Mouse (Mus musculus) liver, embryonic 11.5 days (tissue): Measurements from ENCODE around the gene Mcf2. TPM values are rescaled to one million over a fixed set of nuclear protein-coding genes. Genes with fewer than 3 reads are reported as not detected.

Experiments used
- ATAC-seq: fragments of 200-750 bp; cut with Nextera tagmentation; replicated peaks from 2 replicates; pipeline ENCODE4 v1.8.0; 2017; ENCODE audit warnings: moderate number of reproducible peaks, mild to moderate bottlenecking, moderate TSS enrichment, moderate library complexity; ENCODE audit not compliant: low FRiP score
- DNase-seq: peaks from one replicate; pipeline ENCODE4 v3.0.0-alpha.2; 2017; ENCODE audit warnings: low spot score
- H3K27ac ChIP-seq: fragments of 300-500 bp; sonication (generic); 2 replicates; pipeline ENCODE4 v1.5.1; 2014; ENCODE audit warnings: mild to moderate bottlenecking, low read depth, low read length, control low read depth
- H3K27me3 ChIP-seq: fragments of 300-500 bp; sonication (generic); replicated peaks from 2 replicates; pipeline ENCODE4 v1.6.1; 2014; ENCODE audit warnings: low read length, mixed read lengths; ENCODE audit not compliant: control insufficient read depth, insufficient read depth
- H3K36me3 ChIP-seq: fragments of 300-500 bp; sonication (generic); 2 replicates; pipeline ENCODE4 v1.6.1; 2014; ENCODE audit warnings: mild to moderate bottlenecking, low read length, moderate library complexity, mixed read lengths; ENCODE audit not compliant: control insufficient read depth, insufficient read depth
- H3K4me1 ChIP-seq: fragments of 300-500 bp; sonication (generic); replicated peaks from 2 replicates; pipeline ENCODE4 v1.6.1; 2014; ENCODE audit warnings: low read length, mixed read lengths; ENCODE audit not compliant: control insufficient read depth, insufficient read depth
- H3K4me2 ChIP-seq: fragments of 300-500 bp; sonication (generic); 2 replicates; pipeline ENCODE4 v1.6.1; 2014; ENCODE audit warnings: mild to moderate bottlenecking, control low read depth, moderate library complexity
- H3K4me3 ChIP-seq: fragments of 300-500 bp; sonication (generic); 2 replicates; pipeline ENCODE4 v1.5.1; 2014; ENCODE audit warnings: low read depth, low read length, control low read depth
- H3K9ac ChIP-seq: fragments of 300-500 bp; sonication (generic); 2 replicates; pipeline ENCODE4 v1.6.1; 2014; ENCODE audit warnings: low read depth, low read length, control low read depth
- H3K9me3 ChIP-seq: fragments of 300-500 bp; sonication (generic); 2 replicates; pipeline ENCODE4 v1.6.1; 2016; ENCODE audit warnings: low read length, inconsistent platforms, mixed read lengths; ENCODE audit not compliant: control insufficient read depth
- WGBS: fragments of 180-500 bp; shearing (Covaris S2); extraction: QIAGEN DNeasy Blood & Tissue Kit; methylation state at CpG from one replicate; pipeline ENCODE4 v1.1.7; 2014; 5-methylcytosine and 5-hydroxymethylcytosine counted together
- polyA plus RNA-seq: library from polyadenylated mRNA; unstranded; fragments of >200 nt; fragmentation: Nextera tagmentation; extraction: Ambion mirVana; gene quantifications from 2 replicates; pipeline ENCODE4 v1.2.1, GENCODE M21; 2014

Gene Mcf2
- polyA plus RNA-seq, result 0.05 and 0.10 TPM in 2 replicates

DNA sequence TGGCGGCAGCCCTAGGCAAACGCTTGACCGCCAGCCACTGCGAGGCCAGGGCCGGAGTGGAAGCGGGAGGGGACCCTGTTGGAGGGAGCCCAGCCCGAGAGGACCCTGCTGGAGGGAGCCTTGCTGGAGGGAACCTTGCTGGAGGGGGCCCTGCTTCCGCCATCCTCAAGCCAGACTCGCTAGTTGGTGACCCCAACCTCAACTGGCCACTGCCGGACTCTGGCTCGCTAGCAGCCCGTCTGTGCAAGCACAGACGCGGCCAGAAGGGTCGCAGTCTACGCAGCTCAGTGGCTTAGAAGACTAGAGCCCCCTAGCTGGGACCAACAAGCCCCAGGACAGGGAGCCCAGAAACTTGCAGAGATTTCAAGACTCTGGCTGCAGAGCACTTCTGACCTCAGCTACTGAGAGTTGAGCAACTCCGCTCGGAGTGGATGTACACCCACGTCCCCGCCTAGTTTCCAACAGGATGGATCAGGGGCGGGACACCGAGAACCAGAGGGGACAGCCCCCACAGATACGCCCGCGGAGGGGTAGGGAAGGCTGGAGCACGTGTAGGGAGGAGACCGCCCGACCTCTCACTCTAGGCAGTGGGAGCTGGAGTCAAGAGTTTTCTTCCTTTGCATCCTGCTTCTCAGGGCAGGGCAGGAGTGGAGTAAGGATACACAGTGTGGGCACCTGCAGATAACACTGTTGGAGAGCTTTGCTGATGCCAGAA is at the start of gene Mcf2:
Gene Mcf2 (minus strand): TSS at position 346 of the 715 bp plus-strand sequence.
- H3K27me3 ChIP-seq, result peaks cover 18% of the 10 kb centered on the region
- H3K4me1 ChIP-seq, result no peaks in the 10 kb centered on the region
- H3K4me2 ChIP-seq, result peak within 1 kb of the TSS; percentile 52
- no peak for ATAC-seq
- H3K27ac ChIP-seq, result no peak within 1 kb of the TSS
- 11% methylated on average over 28 of the region's 28 CpGs for WGBS
- H3K36me3 ChIP-seq, result no peaks in the 10 kb centered on the region
- DNase-seq, result peak; percentile 29
- no peak within 1 kb of the TSS for H3K9ac ChIP-seq
- no peaks in the 10 kb centered on the region for H3K9me3 ChIP-seq
- peak within 1 kb of the TSS; percentile 21; the same call in 1 of the 2 replicates for H3K4me3 ChIP-seq

DNA sequence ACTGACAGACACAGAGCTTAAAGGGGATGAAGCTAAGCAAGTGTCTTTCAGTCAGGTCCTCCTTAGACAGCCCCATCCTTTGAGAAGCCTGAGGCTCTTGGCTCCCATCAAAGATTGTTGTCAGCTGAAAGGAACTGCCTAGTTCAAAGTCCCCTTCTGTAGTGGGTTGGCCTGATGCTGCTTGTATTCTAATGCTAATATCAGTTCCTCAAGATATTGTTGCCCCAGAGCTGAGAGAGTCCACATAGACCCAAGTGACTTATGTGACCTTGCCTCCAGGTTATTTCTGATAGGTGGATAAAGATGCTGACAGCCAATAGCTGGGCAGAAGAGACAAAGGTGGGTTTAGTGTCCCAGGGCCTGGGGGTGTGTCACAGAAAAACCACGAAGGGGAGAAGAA is 8.8 kb upstream of the Mcf2 start:
- no peaks in the 10 kb centered on the region for H3K9me3 ChIP-seq
- H3K4me2 ChIP-seq, result no peak overlapping the region
- ATAC-seq, result no peak

DNA sequence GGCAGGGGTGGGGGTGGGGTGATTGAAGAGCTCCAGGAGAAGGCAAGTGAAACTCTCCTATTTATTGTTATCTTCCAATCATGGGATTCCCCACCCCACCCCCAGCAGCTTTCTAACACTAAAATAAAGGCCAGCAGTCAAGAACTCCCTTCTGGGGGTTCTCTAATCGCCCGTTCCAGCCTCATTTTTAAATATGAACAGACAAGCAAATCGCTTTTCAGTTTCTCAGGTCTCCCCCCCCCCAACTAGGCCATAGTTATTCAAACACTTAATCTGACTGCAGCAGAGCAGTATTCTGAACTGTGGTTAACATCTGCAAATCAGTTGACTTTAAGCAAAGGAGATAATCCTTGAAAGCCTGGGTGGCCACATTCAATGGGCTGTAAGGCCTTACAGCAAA is 3.7 kb upstream of the Mcf2 start:
- Histone ChIP-seq H3K4me3 (no peak overlapping the region), H3K27me3 (peaks cover 18% of the 10 kb centered on the region), H3K36me3 (no peaks in the 10 kb centered on the region), H3K27ac (no peak overlapping the region), H3K9me3 (no peaks in the 10 kb centered on the region), H3K4me1 (no peaks in the 10 kb centered on the region), H3K9ac (no peak overlapping the region), H3K4me2 (no peak overlapping the region)
- ATAC-seq, result no peak
- DNase-seq, result no peak
- WGBS, result 57% methylated on average over 3 of the region's 3 CpGs

More for the DNA sequence above, 8.8 kb upstream of the Mcf2 start:
- DNase-seq, result no peak
- no peak overlapping the region for H3K27ac ChIP-seq
- H3K27me3 ChIP-seq, result no peaks in the 10 kb centered on the region
- H3K36me3 ChIP-seq, result no peaks in the 10 kb centered on the region
- H3K4me3 ChIP-seq, result no peak overlapping the region
- 21% methylated on average over 1 of the region's 1 CpGs for WGBS
- H3K9ac ChIP-seq, result no peak overlapping the region
- H3K4me1 ChIP-seq, result no peaks in the 10 kb centered on the region

DNA sequence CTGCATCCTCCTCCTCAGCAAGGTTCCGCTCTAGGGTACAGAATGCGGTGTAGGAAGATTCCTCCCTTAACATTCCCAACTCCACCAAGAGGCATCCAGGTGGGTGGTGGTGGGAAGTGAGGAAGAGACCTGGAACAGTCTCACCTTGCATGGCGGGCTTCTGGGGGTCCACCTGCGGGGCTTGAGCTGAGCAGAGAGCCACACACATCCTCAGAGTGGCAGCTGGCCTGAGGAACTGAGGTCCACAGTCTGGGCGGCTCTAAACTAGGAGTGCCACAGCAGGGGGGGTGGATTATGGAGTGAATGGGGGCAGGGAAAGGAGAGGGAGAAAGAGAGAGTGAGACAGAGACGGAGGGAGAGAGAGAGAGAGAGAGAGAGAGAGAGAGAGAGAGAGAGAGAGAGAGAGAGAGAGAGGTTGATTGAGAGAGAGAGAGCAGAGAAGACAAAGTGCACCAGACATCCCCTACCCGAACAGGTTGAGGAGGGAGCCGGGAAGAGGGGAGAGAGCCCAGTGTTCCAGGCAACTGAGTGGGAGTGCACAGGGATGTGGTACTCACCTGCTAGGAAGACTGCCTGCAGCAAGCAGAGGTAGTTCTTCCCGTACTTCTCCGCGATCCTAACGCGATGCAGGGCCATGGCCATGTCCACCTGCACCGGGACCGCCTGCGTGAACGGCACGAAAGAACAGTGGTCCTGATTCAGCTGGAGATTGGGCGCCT is 705 bp downstream of the Mcf2 start:
- WGBS, result 4% methylated on average over 17 of the region's 19 CpGs
- Histone ChIP-seq H3K4me3 (peak overlapping the region; percentile 21; the same call in 1 of the 2 replicates), H3K9ac (no peak overlapping the region), H3K4me1 (no peaks in the 10 kb centered on the region), H3K9me3 (no peaks in the 10 kb centered on the region), H3K27ac (no peak overlapping the region), H3K36me3 (no peaks in the 10 kb centered on the region), H3K4me2 (peak overlapping the region; percentile 52), H3K27me3 (peaks cover 18% of the 10 kb centered on the region)
- no peak for ATAC-seq
- DNase-seq, result peak; percentile 30

DNA sequence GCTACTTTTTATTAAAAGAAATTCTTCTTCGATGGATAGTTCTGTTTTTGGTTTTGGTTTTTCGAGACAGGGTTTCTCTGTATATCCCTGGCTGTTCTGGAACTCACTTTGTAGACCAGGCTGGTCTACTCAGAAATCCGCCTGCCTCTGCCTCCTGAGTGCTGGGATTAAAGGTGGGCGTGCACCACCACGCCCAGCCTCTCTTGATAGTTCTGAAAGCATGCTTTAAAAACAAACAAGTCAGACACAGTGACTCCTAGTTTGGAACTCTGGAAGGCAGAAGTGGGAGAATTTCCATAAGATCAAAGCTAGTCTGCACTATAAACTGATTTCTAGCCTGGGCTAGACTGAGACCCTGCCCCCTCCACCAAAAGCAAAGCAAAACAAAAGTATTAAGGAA is 8.8 kb downstream of the Mcf2 start:
- WGBS, result 75% methylated on average over 5 of the region's 5 CpGs
- Histone ChIP-seq H3K36me3 (no peaks in the 10 kb centered on the region), H3K4me1 (no peaks in the 10 kb centered on the region)

DNA sequence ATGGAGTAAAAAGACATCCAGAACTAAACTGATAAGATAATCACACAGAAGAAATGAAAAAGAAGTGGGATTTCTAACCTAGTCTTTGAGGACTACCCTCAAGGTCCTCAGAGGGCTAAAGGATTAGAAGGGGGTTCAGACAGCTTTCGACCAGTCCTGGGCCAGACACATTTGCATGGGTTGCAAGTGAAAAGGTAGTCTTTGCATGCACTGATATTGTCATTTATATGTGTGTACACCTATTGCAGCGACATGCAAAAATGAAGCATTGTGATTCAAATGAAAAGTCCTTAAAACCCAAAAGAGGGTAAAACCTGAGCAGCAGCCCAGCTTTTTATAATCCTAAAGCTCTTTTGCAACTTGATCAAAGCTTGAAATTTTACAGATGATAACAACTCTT is 9.4 kb downstream of the Mcf2 start:
- no peak overlapping the region for H3K4me3 ChIP-seq
- DNase-seq, result no peak
- no peak for ATAC-seq
- H3K27ac ChIP-seq, result no peak overlapping the region
- no peak overlapping the region for H3K4me2 ChIP-seq
- H3K36me3 ChIP-seq, result no peaks in the 10 kb centered on the region
- H3K27me3 ChIP-seq, result no peaks in the 10 kb centered on the region
- H3K9me3 ChIP-seq, result no peaks in the 10 kb centered on the region
- H3K4me1 ChIP-seq, result no peaks in the 10 kb centered on the region
- 60% methylated on average over 2 of the region's 2 CpGs for WGBS
- no peak overlapping the region for H3K9ac ChIP-seq

More for the DNA sequence above, 8.8 kb downstream of the Mcf2 start:
- no peaks in the 10 kb centered on the region for H3K27me3 ChIP-seq
- no peak overlapping the region for H3K27ac ChIP-seq
- H3K4me3 ChIP-seq, result no peak overlapping the region
- no peak overlapping the region for H3K4me2 ChIP-seq
- no peaks in the 10 kb centered on the region for H3K9me3 ChIP-seq
- no peak overlapping the region for H3K9ac ChIP-seq
- ATAC-seq (no peak), DNase-seq (no peak)

DNA sequence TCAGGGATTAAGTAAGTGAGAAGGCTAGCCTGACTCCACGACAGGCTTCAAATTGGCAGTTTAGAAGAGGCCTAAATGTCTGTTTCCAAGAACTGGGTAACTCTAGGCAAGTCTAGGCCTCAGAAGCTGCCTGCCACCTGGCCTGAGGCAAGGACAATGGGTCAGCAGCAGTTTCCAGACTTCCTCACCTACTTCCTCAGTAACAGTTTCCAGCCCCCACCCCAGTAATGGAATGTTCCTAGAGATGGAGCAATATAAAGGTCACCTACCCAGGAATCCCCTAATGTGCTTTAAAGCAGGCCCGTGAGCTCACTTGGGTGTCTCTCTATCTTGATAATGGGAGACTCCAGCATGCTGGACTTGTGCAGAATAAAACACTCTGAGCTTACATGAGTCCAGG is 10.1 kb downstream of the Mcf2 start:
- no peak overlapping the region for H3K27ac ChIP-seq
- H3K4me1 ChIP-seq, result no peaks in the 10 kb centered on the region
- WGBS, result 54% methylated on average over 2 of the region's 2 CpGs
- no peaks in the 10 kb centered on the region for H3K27me3 ChIP-seq
- DNase-seq, result no peak
- no peak overlapping the region for H3K4me2 ChIP-seq
- no peak overlapping the region for H3K4me3 ChIP-seq
- no peaks in the 10 kb centered on the region for H3K36me3 ChIP-seq
- no peak overlapping the region for H3K9ac ChIP-seq
- no peak for ATAC-seq
- no peaks in the 10 kb centered on the region for H3K9me3 ChIP-seq

DNA sequence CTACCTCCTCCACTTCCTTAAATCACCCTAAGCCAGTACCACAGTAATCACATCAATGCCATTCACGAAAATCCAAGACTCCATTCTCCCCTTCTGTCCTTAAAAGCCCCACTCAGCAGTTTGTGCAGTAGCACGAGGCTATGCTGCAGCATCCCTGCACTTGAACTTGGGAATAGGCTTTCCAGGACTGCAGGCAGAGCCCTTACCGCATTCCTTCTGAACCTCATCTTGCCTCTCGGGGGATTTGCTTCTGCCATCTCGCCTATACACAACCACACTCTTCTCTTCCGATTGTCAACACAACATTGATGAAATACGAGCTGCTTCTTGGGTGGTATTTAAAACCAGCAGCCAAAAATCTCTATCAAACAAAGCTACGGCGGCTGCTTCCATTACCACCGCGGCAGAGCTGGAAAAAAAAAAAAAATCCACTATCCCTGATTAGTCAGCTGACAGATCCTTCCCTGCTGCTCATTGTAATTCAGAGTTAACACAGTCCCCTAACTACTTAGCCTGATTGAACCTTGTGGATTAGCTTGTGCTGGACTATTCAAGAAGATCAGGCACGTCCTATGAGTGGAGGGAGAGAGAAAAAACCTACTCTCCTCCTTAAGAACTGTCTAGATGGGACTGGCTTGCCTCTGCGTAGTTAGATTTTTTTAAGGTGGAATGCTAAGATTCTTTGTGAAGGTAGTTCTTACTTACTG is 31.5 kb downstream of the Mcf2 start:
- no peak overlapping the region for H3K9ac ChIP-seq
- WGBS, result 27% methylated on average over 13 of the region's 13 CpGs
- no peak overlapping the region for H3K27ac ChIP-seq
- DNase-seq (no peak), ATAC-seq (no peak)
- no peaks in the 10 kb centered on the region for H3K36me3 ChIP-seq
- no peaks in the 10 kb centered on the region for H3K9me3 ChIP-seq
- H3K4me2 ChIP-seq, result no peak overlapping the region
- H3K4me3 ChIP-seq, result no peak overlapping the region
- H3K4me1 ChIP-seq, result no peaks in the 10 kb centered on the region
- H3K27me3 ChIP-seq, result no peaks in the 10 kb centered on the region
